Mouse (Mus musculus): ENCODE data around the gene Pias4.

DNA sequence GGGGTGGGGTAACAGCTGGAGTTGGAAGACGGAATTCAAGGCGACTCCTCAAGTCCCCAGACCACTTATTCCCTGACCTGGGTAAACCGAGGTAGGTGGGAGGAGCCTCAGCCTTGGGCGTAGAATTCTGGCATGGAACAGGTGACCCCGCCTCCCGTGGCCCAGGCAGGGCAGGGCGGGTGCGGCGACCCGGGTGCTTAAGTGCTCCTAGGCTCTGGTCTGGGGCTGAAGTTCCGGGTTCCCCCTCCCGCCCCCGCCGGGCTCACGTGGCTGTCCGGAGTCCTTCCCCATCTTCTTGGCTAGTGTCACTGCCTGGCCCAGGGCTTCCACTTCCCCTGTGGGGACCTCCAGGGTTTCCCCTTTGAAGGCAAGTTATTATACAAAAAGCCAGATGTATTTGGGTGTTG is 33.5 kb downstream of the Pias4 start:
- TF ChIP-seq CTCF (IDR thresholded peaks at IDR 0.05; ENCODE audit: low read depth, low read length) (no peak), POLR2A (IDR thresholded peaks at IDR 0.05; ENCODE audit: insufficient read depth, low read length) (no peak), EP300 (IDR thresholded peaks at IDR 0.05; ENCODE audit: insufficient read depth, low read depth, low read length) (no peak)
